Mouse (Mus musculus) lung, postnatal 0 days (tissue): ENCODE data around the gene Usp3. TPM values are rescaled to one million over a fixed set of nuclear protein-coding genes. Genes with fewer than 3 reads are reported as not detected.

Experiments used
- ATAC-seq: fragments of 200-750 bp; cut with Nextera tagmentation; 2 replicates; pipeline ENCODE4 v1.8.0; 2017; ENCODE audit warnings: moderate library complexity
- DNase-seq: peaks from one replicate; pipeline ENCODE4 v3.0.0-alpha.2; 2016; ENCODE audit warnings: low spot score
- H3K27ac ChIP-seq: fragments of 300-500 bp; sonication (generic); 2 replicates; pipeline ENCODE4 v1.5.1; 2014; ENCODE audit warnings: antibody characterized with exemption, mild to moderate bottlenecking, low read length, mixed read lengths
- H3K27me3 ChIP-seq: fragments of 300-500 bp; sonication (generic); replicated peaks from 2 replicates; pipeline ENCODE4 v1.6.1; 2014; ENCODE audit warnings: low read length, mixed read lengths; ENCODE audit not compliant: insufficient read depth
- H3K36me3 ChIP-seq: fragments of 300-500 bp; sonication (generic); 2 replicates; pipeline ENCODE4 v1.6.1; 2014; ENCODE audit warnings: low read length, mixed read lengths; ENCODE audit not compliant: insufficient read depth
- H3K4me1 ChIP-seq: fragments of 300-500 bp; sonication (generic); 2 replicates; pipeline ENCODE4 v1.6.1; 2014; ENCODE audit warnings: antibody characterized with exemption, low read depth, low read length, mixed read lengths; ENCODE audit not compliant: insufficient read depth
- H3K4me2 ChIP-seq: fragments of 300-500 bp; sonication (generic); replicated peaks from 2 replicates; pipeline ENCODE4 v1.6.1; 2014; ENCODE audit warnings: low read depth, mild to moderate bottlenecking, low read length, moderate library complexity, mixed read lengths
- H3K4me3 ChIP-seq: fragments of 300-500 bp; sonication (generic); 2 replicates; pipeline ENCODE4 v1.5.1; 2014; ENCODE audit warnings: low read depth, low read length
- H3K9ac ChIP-seq: fragments of 300-500 bp; sonication (generic); replicated peaks from 2 replicates; pipeline ENCODE4 v1.6.1; 2014; ENCODE audit warnings: low read depth, mild to moderate bottlenecking
- H3K9me3 ChIP-seq: fragments of 300-500 bp; sonication (generic); 2 replicates; pipeline ENCODE4 v1.6.1; 2016; ENCODE audit warnings: low read length, mixed read lengths
- CTCF ChIP-seq: IDR thresholded peaks from 2 replicates; pipeline ENCODE4 v1.5.1; 2016; ENCODE audit warnings: antibody characterized with exemption, mild to moderate bottlenecking
- EP300 ChIP-seq: IDR thresholded peaks from 2 replicates; pipeline ENCODE4 v1.6.1; 2016; ENCODE audit warnings: antibody characterized with exemption, mild to moderate bottlenecking, control low read depth
- WGBS: fragments of 180-500 bp; shearing (Covaris S2); extraction: QIAGEN DNeasy Blood & Tissue Kit; methylation state at CpG from one replicate; pipeline ENCODE4 v1.1.7; 2014; 5-methylcytosine and 5-hydroxymethylcytosine counted together
- polyA plus RNA-seq: library from polyadenylated mRNA; unstranded; fragments of >200 nt; fragmentation: Nextera tagmentation; extraction: Ambion mirVana; gene quantifications from 2 replicates; pipeline ENCODE4 v1.2.1, GENCODE M21; 2015

The Usp3 gene
- polyA plus RNA-seq, 1 experiment from 2014 or later, result 45.9 TPM

DNA sequence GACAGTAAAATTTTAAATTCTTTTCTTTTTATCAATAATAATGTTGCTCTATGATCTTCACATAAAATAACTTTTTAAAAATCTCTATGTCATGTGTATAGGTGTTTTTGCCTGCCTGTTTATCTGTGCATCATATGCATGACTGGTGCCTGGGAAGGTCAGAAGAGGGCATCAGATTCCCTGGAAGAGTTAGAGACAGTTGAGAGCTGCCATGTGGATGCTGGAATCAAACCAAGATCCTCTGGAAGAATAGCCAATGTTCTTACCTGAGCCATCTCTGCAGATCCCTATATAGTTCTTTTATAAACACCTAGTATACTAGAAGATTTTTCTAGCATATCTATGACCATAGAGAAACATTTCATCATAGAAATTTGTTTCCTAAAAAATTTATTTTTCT, 8.8 kb downstream of the Usp3 start:
- no peak overlapping the region for H3K4me3 ChIP-seq
- TF ChIP-seq EP300 (no peak), CTCF (no peak)
- H3K27me3 ChIP-seq, result no peaks in the 10 kb centered on the region
- H3K4me1 ChIP-seq, result peaks cover 5% of the 10 kb centered on the region; the same call in 1 of the 2 replicates
- ATAC-seq (no peak), DNase-seq (no peak)
- no peak overlapping the region for H3K4me2 ChIP-seq
- no peak overlapping the region for H3K27ac ChIP-seq
- no peaks in the 10 kb centered on the region for H3K36me3 ChIP-seq
- no peak overlapping the region for H3K9ac ChIP-seq
- no peaks in the 10 kb centered on the region for H3K9me3 ChIP-seq

DNA sequence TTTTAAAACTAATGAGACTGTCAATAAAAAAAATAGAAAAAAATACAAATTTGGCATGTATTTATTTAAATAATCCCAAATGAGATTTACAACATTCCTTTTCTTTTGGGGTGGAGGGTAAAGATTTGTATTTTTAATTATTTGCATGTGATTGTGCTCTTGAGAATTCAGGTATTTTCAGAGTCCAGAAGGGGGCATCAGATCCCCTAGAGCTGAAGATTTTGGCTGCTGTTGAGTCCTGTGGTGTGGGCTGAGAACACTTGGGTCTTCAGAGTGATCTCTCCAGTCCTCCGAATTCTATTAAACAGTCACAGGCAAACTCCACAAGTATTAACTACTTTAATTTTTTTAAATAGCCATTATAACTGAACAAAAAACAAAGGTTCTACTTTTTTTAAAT, 9.7 kb downstream of the Usp3 start:
- H3K27ac ChIP-seq, result no peak overlapping the region
- no peak for TF ChIP-seq EP300
- peak; percentile 29 for TF ChIP-seq CTCF
- ATAC-seq, result no peak
- no peak overlapping the region for H3K9ac ChIP-seq
- 79% methylated on average over 1 of the region's 1 CpGs for WGBS
- H3K36me3 ChIP-seq, result no peaks in the 10 kb centered on the region
- H3K9me3 ChIP-seq, result no peaks in the 10 kb centered on the region
- no peak overlapping the region for H3K4me3 ChIP-seq
- no peak for DNase-seq
- H3K4me2 ChIP-seq, result no peak overlapping the region
- H3K4me1 ChIP-seq, result no peaks in the 10 kb centered on the region; the same call in 1 of the 2 replicates
- H3K27me3 ChIP-seq, result no peaks in the 10 kb centered on the region

DNA sequence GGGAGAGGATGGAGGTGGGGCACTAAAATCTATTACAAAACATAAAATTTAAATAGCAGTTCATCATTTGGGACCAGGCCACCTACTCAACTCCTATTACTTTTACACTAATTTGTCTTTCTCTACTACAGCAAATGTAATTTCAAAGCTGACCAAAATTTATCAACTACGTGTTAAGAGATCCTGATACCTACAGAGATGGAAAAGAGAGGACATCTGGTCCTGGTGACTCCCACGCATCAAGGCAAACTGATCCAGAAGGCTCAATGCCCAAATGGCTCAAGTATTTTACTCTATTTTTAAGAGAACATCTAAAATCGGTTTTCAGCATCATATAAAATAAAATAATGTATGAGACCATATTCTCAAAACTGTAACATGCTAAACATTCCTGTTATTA, 11.2 kb downstream of the Usp3 start:
- Histone ChIP-seq H3K36me3 (no peaks in the 10 kb centered on the region), H3K4me3 (no peak overlapping the region), H3K4me2 (no peak overlapping the region), H3K27me3 (no peaks in the 10 kb centered on the region), H3K9ac (no peak overlapping the region), H3K9me3 (no peaks in the 10 kb centered on the region), H3K27ac (no peak overlapping the region), H3K4me1 (no peaks in the 10 kb centered on the region; the same call in 1 of the 2 replicates)
- no peak for ATAC-seq
- 86% methylated on average over 3 of the region's 3 CpGs for WGBS
- DNase-seq, result no peak
- no peak for TF ChIP-seq EP300
- no peak for TF ChIP-seq CTCF

- Histone ChIP-seq H3K9me3 (no peaks in the 10 kb centered on the region), H3K9ac (no peak overlapping the region), H3K27me3 (no peaks in the 10 kb centered on the region), H3K27ac (no peak overlapping the region), H3K36me3 (no peaks in the 10 kb centered on the region), H3K4me2 (no peak overlapping the region), H3K4me3 (no peak overlapping the region), H3K4me1 (0 out of 2 replicates have a peak, but pooled peaks cover 3% of the 10 kb centered on the region)
- DNase-seq (no peak), ATAC-seq (no peak)
- TF ChIP-seq EP300, result no peak
- no peak for TF ChIP-seq CTCF
- WGBS, result 79% methylated on average over 1 of the region's 1 CpGs
Observed at GRCm38 (mm10) chr9:66580722-66581121, 12.2 kb downstream of the Usp3 start.

DNA sequence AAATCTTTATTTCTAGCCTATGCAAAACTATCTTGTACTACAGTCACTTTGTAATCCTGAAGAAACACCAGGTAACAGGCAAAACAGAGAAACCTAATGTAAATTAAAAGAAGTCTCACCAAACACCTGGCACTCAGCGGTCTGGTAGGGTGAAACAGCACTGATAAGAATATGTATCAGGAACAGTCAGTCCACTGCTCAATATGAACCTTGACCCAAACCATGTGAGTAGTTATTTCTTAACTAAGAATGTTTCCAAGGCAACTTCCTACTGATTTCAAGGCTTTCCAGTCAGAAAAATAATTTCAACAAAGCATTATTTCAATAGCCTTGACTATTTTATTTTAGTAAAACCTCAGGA, 17.1 kb downstream of the Usp3 start:
- no peak overlapping the region for H3K9ac ChIP-seq
- H3K27ac ChIP-seq, result no peak overlapping the region
- no peak overlapping the region for H3K4me3 ChIP-seq
- TF ChIP-seq EP300, result no peak
- TF ChIP-seq CTCF, result no peak
- H3K27me3 ChIP-seq, result no peaks in the 10 kb centered on the region
- no peaks in the 10 kb centered on the region for H3K9me3 ChIP-seq
- DNase-seq (no peak), ATAC-seq (no peak)
- no peak overlapping the region for H3K4me2 ChIP-seq
- H3K4me1 ChIP-seq, result 0 out of 2 replicates have a peak, but pooled peaks cover 3% of the 10 kb centered on the region
- H3K36me3 ChIP-seq, result no peaks in the 10 kb centered on the region
- 35% methylated on average over 1 of the region's 1 CpGs for WGBS

GRCm38 (mm10) chr9:66575041-66575877, 17.7 kb downstream of the Usp3 start:
- 53% methylated on average over 1 of the region's 1 CpGs for WGBS
- Histone ChIP-seq H3K4me3 (no peak overlapping the region), H3K27ac (no peak overlapping the region), H3K27me3 (no peaks in the 10 kb centered on the region), H3K9ac (no peak overlapping the region), H3K4me2 (no peak overlapping the region), H3K4me1 (0 out of 2 replicates have a peak, but pooled peaks cover 3% of the 10 kb centered on the region), H3K9me3 (no peaks in the 10 kb centered on the region), H3K36me3 (no peaks in the 10 kb centered on the region)
- no peak for TF ChIP-seq CTCF
- no peak for TF ChIP-seq EP300
- DNase-seq (peak; percentile 15), ATAC-seq (no peak)
